Mouse (Mus musculus) brain, embryonic 18.5 days (tissue): ENCODE measurements around the gene Adad1.

Experiments
- DNase-seq: peaks from one replicate; pipeline ENCODE4 v3.0.0-alpha.2; 2012; ENCODE audit warnings: low read depth, low spot score

Gene Adad1

GRCm38 (mm10) chr3:37063406-37063805 lies at the start of gene Adad1:
TSS of gene Adad1 (plus strand) at chr3:37063527.
- DNase-seq = no peak

- no peak for DNase-seq
Observed at GRCm38 (mm10) chr3:37037979-37038378, 25.3 kb upstream of the Adad1 start.

- no peak for DNase-seq
Observed at GRCm38 (mm10) chr3:37039811-37040210, 23.5 kb upstream of the Adad1 start.

- no peak for DNase-seq
Observed at GRCm38 (mm10) chr3:37051491-37051890, 11.8 kb upstream of the Adad1 start.

- DNase-seq = no peak
Observed at GRCm38 (mm10) chr3:37073211-37073610, 9.9 kb downstream of the Adad1 start.

GRCm38 (mm10) chr3:37084860-37085259 lies 21.5 kb downstream of the Adad1 start:
- no peak for DNase-seq

GRCm38 (mm10) chr3:37090721-37091120 lies 27.4 kb downstream of the Adad1 start:
- DNase-seq = peak; percentile 52

- no peak for DNase-seq
Observed at GRCm38 (mm10) chr3:37125655-37126054, 62.3 kb downstream of the Adad1 start, which contains the start of gene Il2. TSS of gene Il2 (minus strand) at chr3:37125959.

GRCm38 (mm10) chr3:37126162-37126561 lies 62.8 kb downstream of the Adad1 start:
- DNase-seq = no peak

- DNase-seq = no peak
Observed at GRCm38 (mm10) chr3:37128269-37128668, 64.9 kb downstream of the Adad1 start.

- no peak for DNase-seq
Observed at GRCm38 (mm10) chr3:37129063-37129462, 65.7 kb downstream of the Adad1 start.

- no peak for DNase-seq
Observed at GRCm38 (mm10) chr3:37137231-37137630, 73.9 kb downstream of the Adad1 start.

- DNase-seq = no peak
Observed at GRCm38 (mm10) chr3:37139192-37139591, 75.9 kb downstream of the Adad1 start.

GRCm38 (mm10) chr3:37140168-37140906 lies 77.0 kb downstream of the Adad1 start:
- no peak for DNase-seq

- no peak for DNase-seq
Observed at GRCm38 (mm10) chr3:37141827-37142226, 78.5 kb downstream of the Adad1 start.

- DNase-seq = no peak
Observed at GRCm38 (mm10) chr3:37144979-37145378, 81.7 kb downstream of the Adad1 start.

GRCm38 (mm10) chr3:37146406-37146805 lies 83.1 kb downstream of the Adad1 start:
- DNase-seq = no peak

GRCm38 (mm10) chr3:37146810-37147209 lies 83.5 kb downstream of the Adad1 start:
- DNase-seq = no peak

GRCm38 (mm10) chr3:37152274-37152673 lies 88.9 kb downstream of the Adad1 start:
- no peak for DNase-seq

GRCm38 (mm10) chr3:37153004-37153403 lies 89.7 kb downstream of the Adad1 start:
- no peak for DNase-seq

GRCm38 (mm10) chr3:37154396-37154795 lies 91.1 kb downstream of the Adad1 start:
- DNase-seq = no peak

GRCm38 (mm10) chr3:37157082-37157481 lies 93.8 kb downstream of the Adad1 start:
- DNase-seq = no peak

GRCm38 (mm10) chr3:37158246-37158645 lies 94.9 kb downstream of the Adad1 start:
- no peak for DNase-seq

- DNase-seq = no peak
Observed at GRCm38 (mm10) chr3:37161096-37161495, 97.8 kb downstream of the Adad1 start.
